Mouse (Mus musculus) stomach, postnatal 0 days (tissue): Measurements from ENCODE around the gene Tshz2.

Experiments
- CTCF ChIP-seq: IDR thresholded peaks from 2 replicates; pipeline ENCODE4 v1.5.1; 2016; ENCODE audit warnings: antibody characterized with exemption, low read depth, mild to moderate bottlenecking, moderate library complexity
- EP300 ChIP-seq: optimal IDR thresholded peaks from 2 replicates; pipeline ENCODE3; 2016; ENCODE audit warnings: antibody characterized with exemption

- TF ChIP-seq CTCF (no peak), EP300 (no peak)
These were observed 329.4 kb downstream of the Tshz2 start for GRCm38 (mm10) chr2:169962231-169962600.
